Mouse (Mus musculus) adrenal gland, postnatal 14 days (tissue): ENCODE results near the gene Ms4a8a. TPM values are rescaled to one million over a fixed set of nuclear protein-coding genes. Genes with fewer than 3 reads are reported as not detected.

Experiments
- total RNA-seq: library from RNA; stranded (reverse); gene quantifications from 2 replicates; pipeline ENCODE4 v1.2.3, GENCODE M21; 2021

Ms4a8a gene
- total RNA-seq, 1 experiment from 2014 or later, result 1.5 TPM

Other genes with a start within 250 kb of the Ms4a8a start
- gene Slc15a3, start 241.4 kb downstream of the Ms4a8a start, total RNA-seq, result 2.0 and 2.6 TPM in 2 replicates
- 19.6 and 20.2 TPM in 2 replicates for gene Tmem132a, start 211.2 kb downstream of the Ms4a8a start, total RNA-seq
- gene Tmem109, start 199.1 kb downstream of the Ms4a8a start, total RNA-seq, result 92.7 and 101 TPM in 2 replicates
- gene Prpf19, start 185.9 kb downstream of the Ms4a8a start, total RNA-seq, result 125 and 126 TPM in 2 replicates
- gene Zp1, start 160.5 kb downstream of the Ms4a8a start, total RNA-seq, result not detected in 2 replicates
- not detected in 2 replicates for gene Ptgdr2, start 143.9 kb downstream of the Ms4a8a start, total RNA-seq
- 13.6 and 14.2 TPM in 2 replicates for gene Ccdc86, start 131.8 kb downstream of the Ms4a8a start, total RNA-seq
- 4.4 and 8.0 TPM in 2 replicates for gene Ms4a10, start 106.4 kb downstream of the Ms4a8a start, total RNA-seq
- not detected in 2 replicates for gene Ms4a15, start 87.9 kb downstream of the Ms4a8a start, total RNA-seq
- gene Ms4a18, start 63.1 kb downstream of the Ms4a8a start, total RNA-seq, result not detected in 2 replicates
- not detected in 2 replicates for gene 1700017D01Rik, start 49.8 kb upstream of the Ms4a8a start, total RNA-seq
- gene 1700025F22Rik, start 84.2 kb upstream of the Ms4a8a start, total RNA-seq, result not detected in 2 replicates
- gene Ms4a13, start 115.6 kb upstream of the Ms4a8a start, total RNA-seq, result not detected in 2 replicates
- not detected in 2 replicates for gene Ms4a12, start 151.3 kb upstream of the Ms4a8a start, total RNA-seq
- 1.8 and 9.8 TPM in 2 replicates for gene Ms4a1, start 185.1 kb upstream of the Ms4a8a start, total RNA-seq
- not detected in 2 replicates for gene Ms4a5, start 202.8 kb upstream of the Ms4a8a start, total RNA-seq
- not detected in 2 replicates for gene Ms4a14, start 233.4 kb upstream of the Ms4a8a start, total RNA-seq